Mouse (Mus musculus): ENCODE data around the gene St6galnac3. TPM values are rescaled to one million over a fixed set of nuclear protein-coding genes. Genes with fewer than 3 reads are reported as not detected.

St6galnac3 gene
- polyA plus RNA-seq, 1 experiment from 2014 or later: 25.6 TPM

DNA sequence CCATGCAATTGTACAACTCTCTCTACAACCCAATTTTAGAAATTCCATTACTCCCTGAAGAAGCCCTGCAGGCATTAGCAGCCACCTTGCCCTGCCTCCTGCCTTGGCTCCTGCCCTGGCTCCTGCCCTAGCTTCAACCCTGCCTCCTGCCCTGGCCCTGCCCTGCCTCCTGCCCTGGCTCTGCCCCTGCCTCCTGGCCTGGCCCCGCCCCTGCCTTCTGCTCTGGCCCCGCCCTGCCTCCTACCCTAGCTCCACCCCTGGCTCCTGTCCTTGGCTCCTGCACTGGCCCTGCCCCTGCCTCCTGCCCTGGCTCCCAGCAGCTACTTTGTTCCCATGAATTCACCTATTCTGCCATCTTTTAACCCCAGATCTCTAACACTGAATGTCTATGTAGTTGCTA, 576.1 kb downstream of the St6galnac3 start:
- Histone ChIP-seq H3K27ac (ENCODE audit: low read depth, low read length) (no peak overlapping the region), H3K4me2 (ENCODE audit: low read depth, low read length) (no peak overlapping the region), H3K9ac (replicated peaks; ENCODE audit: low read depth, low read length) (no peak overlapping the region), H3K27me3 (ENCODE audit: control insufficient read depth, insufficient read depth, low read length) (no peaks in the 10 kb centered on the region), H3K4me3 (ENCODE audit: low read depth, low read length) (no peak overlapping the region), H3K36me3 (ENCODE audit: control insufficient read depth, insufficient read depth, low read length) (no peaks in the 10 kb centered on the region), H3K4me1 (ENCODE audit: control insufficient read depth, insufficient read depth, low read length) (0 out of 2 replicates have a peak, but pooled peaks cover 4% of the 10 kb centered on the region), H3K9me3 (ENCODE audit: control insufficient read depth, low read length) (no peaks in the 10 kb centered on the region)
- 15% methylated on average over 2 of the region's 2 CpGs for WGBS
- ATAC-seq (ENCODE audit: low read depth): no peak

Small RNA genes lying within 50 kb of the gene (microRNA-seq; reads per million reads assigned to microRNA genes)
- gene Gm27405: not detected

Other genes with a start within 250 kb of the St6galnac3 start
- 0.33 TPM in 1 of 2 replicates, not detected in the other for gene Asb17, start 119.0 kb upstream of the St6galnac3 start, polyA plus RNA-seq (2014; fragmentation: Nextera tagmentation; extraction: Ambion mirVana)
- gene Msh4, start 181.0 kb upstream of the St6galnac3 start, polyA plus RNA-seq (2014; fragmentation: Nextera tagmentation; extraction: Ambion mirVana): 0.28 and 0.31 TPM in 2 replicates
- gene Rabggtb, start 187.8 kb upstream of the St6galnac3 start, polyA plus RNA-seq (2014; fragmentation: Nextera tagmentation; extraction: Ambion mirVana): 54.0 and 54.9 TPM in 2 replicates
- gene Acadm, start 219.5 kb upstream of the St6galnac3 start, polyA plus RNA-seq (2014; fragmentation: Nextera tagmentation; extraction: Ambion mirVana): 56.5 and 66.1 TPM in 2 replicates
- gene Slc44a5, start 248.3 kb upstream of the St6galnac3 start, polyA plus RNA-seq (2014; fragmentation: Nextera tagmentation; extraction: Ambion mirVana): 9.2 and 9.4 TPM in 2 replicates

Measured in neural tube, embryonic 14.5 days (tissue).